Mouse (Mus musculus): ENCODE data around the gene Gtpbp2. TPM values are rescaled to one million over a fixed set of nuclear protein-coding genes. Genes with fewer than 3 reads are reported as not detected.
A peak's percentile ranks its signal among the peaks of the same experiment; 100 is the strongest.

Gtpbp2 gene
- polyA plus RNA-seq, 1 experiment from 2014 or later: 31.1 TPM

- DNase-seq (ENCODE audit: low spot score): peak; percentile 89
- Histone ChIP-seq H3K27ac (ENCODE audit: low read depth, low read length) (no peak within 1 kb of the TSS), H3K9me3 (ENCODE audit: control insufficient read depth, low read length) (no peaks in the 10 kb centered on the region)
Observed at GRCm38 (mm10) chr17:46143578-46144423, 17.0 kb upstream of the Gtpbp2 start, which contains the start of gene Rsph9. TSS of gene Rsph9 (minus strand) at chr17:46144216.

DNA sequence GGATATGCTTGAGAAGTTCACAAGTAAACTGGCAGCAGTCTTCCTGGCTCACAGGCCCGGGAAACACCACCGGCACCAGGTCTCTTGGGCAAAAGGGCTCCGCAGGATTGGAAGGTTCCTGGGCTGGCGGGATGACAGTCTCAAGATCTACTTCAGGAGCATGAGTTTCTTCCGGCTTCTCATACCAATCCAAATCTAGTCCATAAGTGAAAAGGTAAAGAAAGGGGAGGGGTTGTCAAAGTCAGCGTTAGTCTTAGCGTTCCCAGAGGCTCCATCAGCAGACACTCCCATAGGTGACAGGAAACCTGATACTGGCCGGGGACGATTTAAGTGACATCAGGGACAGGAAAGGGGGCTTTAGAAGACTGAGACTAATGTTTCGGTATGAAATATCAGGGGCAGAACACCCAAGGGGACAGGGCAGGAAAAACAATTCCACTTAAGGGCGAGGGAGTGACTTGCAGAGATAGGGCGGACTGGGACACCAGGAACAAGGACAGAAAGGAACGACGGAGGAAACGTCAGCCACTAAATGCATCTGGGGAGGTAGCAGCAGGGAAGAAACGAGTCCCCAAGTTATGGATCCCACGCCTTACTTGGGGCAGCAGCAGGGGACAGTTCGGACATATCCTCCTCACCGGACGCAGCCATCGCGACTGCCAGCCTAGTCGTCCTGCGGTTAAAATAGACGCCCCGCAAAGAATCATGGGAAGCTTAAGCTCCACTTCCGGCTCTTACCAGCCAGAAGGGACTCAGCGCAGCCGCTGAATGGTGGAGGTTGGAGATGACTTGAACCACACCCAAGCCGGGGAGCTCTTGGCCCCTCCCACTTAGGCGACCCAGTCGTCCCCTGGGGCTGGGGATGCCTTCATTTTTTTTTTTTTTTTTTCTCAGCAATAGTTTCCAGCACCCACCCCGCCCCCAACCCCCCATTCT, 7.7 kb upstream of the Gtpbp2 start, which contains the start of gene Mad2l1bp:
TSS of gene Mad2l1bp (minus strand) at position 707 of the 936 bp plus-strand sequence.
- DNase-seq (ENCODE audit: low spot score): peak; percentile 83
- H3K9ac ChIP-seq (ENCODE audit: low read depth, low read length): peak within 1 kb of the TSS; percentile 84
- H3K36me3 ChIP-seq (ENCODE audit: control insufficient read depth, insufficient read depth, low read length): peaks cover 8% of the 10 kb centered on the region
- ATAC-seq (replicated peaks; ENCODE audit: low FRiP score): peak; percentile 87
- peak within 1 kb of the TSS; percentile 77 for H3K27ac ChIP-seq (ENCODE audit: low read depth, low read length)
- 4% methylated on average over 33 of the region's 33 CpGs for WGBS
- peaks cover 19% of the 10 kb centered on the region for H3K4me1 ChIP-seq (replicated peaks; ENCODE audit: control insufficient read depth, insufficient read depth, low read length)
- H3K27me3 ChIP-seq (replicated peaks; ENCODE audit: control insufficient read depth, insufficient read depth, low read length): no peaks in the 10 kb centered on the region
- H3K4me3 ChIP-seq (ENCODE audit: low read depth, low read length): peak within 1 kb of the TSS; percentile 78
- H3K9me3 ChIP-seq (ENCODE audit: control insufficient read depth, low read length): no peaks in the 10 kb centered on the region
- peak within 1 kb of the TSS; percentile 85 for H3K4me2 ChIP-seq

More at GRCm38 (mm10) chr17:46143578-46144423, 17.0 kb upstream of the Gtpbp2 start, which contains the start of gene Rsph9:
- H3K27me3 ChIP-seq (replicated peaks; ENCODE audit: control insufficient read depth, insufficient read depth, low read length): no peaks in the 10 kb centered on the region
- peak within 1 kb of the TSS; percentile 83 for H3K4me2 ChIP-seq
- peak within 1 kb of the TSS; percentile 46 for H3K4me3 ChIP-seq (ENCODE audit: low read depth, low read length)
- WGBS: 8% methylated on average over 37 of the region's 37 CpGs
- ATAC-seq (replicated peaks; ENCODE audit: low FRiP score): peak; percentile 92
- H3K36me3 ChIP-seq (ENCODE audit: control insufficient read depth, insufficient read depth, low read length): peaks cover 9% of the 10 kb centered on the region
- peak within 1 kb of the TSS; percentile 11 for H3K9ac ChIP-seq (ENCODE audit: low read depth, low read length)
- H3K4me1 ChIP-seq (replicated peaks; ENCODE audit: control insufficient read depth, insufficient read depth, low read length): peaks cover 8% of the 10 kb centered on the region

DNA sequence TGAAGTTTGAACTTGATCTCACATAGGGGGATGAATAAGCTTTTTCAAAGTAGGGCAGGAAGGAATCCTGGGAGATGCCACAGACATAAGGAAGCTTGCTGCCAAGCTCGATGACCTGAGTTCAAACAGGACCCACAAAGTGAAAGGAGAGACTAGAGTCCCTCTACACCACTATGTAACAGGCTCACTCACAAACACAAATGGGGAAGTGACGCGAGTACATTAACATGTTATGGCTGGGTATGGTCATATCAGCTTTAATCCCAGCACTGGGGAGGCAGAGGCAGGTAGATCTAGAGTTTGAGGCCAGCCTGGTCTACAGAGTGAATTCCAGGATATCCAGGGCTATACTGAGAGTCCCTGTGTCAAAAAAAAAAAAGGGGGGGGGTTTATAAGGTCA, 6.5 kb upstream of the Gtpbp2 start:
- WGBS: 95% methylated on average over 3 of the region's 3 CpGs
- Histone ChIP-seq H3K9me3 (ENCODE audit: control insufficient read depth, low read length) (no peaks in the 10 kb centered on the region), H3K27me3 (replicated peaks; ENCODE audit: control insufficient read depth, insufficient read depth, low read length) (no peaks in the 10 kb centered on the region), H3K4me2 (no peak overlapping the region; the same call in 1 of the 2 replicates), H3K4me1 (replicated peaks; ENCODE audit: control insufficient read depth, insufficient read depth, low read length) (peaks cover 24% of the 10 kb centered on the region), H3K36me3 (ENCODE audit: control insufficient read depth, insufficient read depth, low read length) (peaks cover 3% of the 10 kb centered on the region; the same call in 1 of the 2 replicates), H3K27ac (ENCODE audit: low read depth, low read length) (0 out of 2 replicates have a peak overlapping the region, but pooled peaks have one; percentile 25), H3K9ac (ENCODE audit: low read depth, low read length) (no peak overlapping the region), H3K4me3 (ENCODE audit: low read depth, low read length) (no peak overlapping the region)
- DNase-seq (ENCODE audit: low spot score): no peak
- ATAC-seq (replicated peaks; ENCODE audit: low FRiP score): no peak

GRCm38 (mm10) chr17:46156680-46157079, 4.2 kb upstream of the Gtpbp2 start:
- Histone ChIP-seq H3K27ac (ENCODE audit: low read depth, low read length) (peak overlapping the region; percentile 74), H3K4me2 (0 out of 2 replicates have a peak overlapping the region, but pooled peaks have one; percentile 12), H3K36me3 (ENCODE audit: control insufficient read depth, insufficient read depth, low read length) (no peaks in the 10 kb centered on the region), H3K4me3 (ENCODE audit: low read depth, low read length) (no peak overlapping the region), H3K9ac (ENCODE audit: low read depth, low read length) (no peak overlapping the region), H3K27me3 (replicated peaks; ENCODE audit: control insufficient read depth, insufficient read depth, low read length) (no peaks in the 10 kb centered on the region), H3K9me3 (ENCODE audit: control insufficient read depth, low read length) (no peaks in the 10 kb centered on the region), H3K4me1 (replicated peaks; ENCODE audit: control insufficient read depth, insufficient read depth, low read length) (peaks cover 28% of the 10 kb centered on the region)
- no peak for DNase-seq (ENCODE audit: low spot score)
- peak; percentile 45 for ATAC-seq (replicated peaks; ENCODE audit: low FRiP score)
- WGBS: 73% methylated on average over 5 of the region's 5 CpGs

DNA sequence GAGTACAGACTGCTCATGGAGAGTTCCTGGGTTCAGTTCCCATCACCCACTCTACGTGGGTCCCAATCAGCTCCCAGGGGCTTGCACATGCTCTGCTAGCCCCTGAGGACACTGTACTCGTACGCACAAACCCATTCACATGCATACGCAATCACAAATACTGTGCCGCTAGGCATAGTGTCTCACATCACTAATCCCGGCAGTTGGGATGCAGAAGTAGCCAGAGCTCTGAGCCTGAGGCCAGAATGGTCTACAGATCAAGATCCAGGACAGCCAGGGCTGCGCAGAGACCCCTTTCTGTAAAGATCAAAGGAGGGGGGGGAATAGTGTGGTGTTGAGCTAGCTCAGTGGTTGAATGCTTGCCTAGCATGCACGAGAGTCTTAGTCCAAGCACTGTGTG, 3.7 kb upstream of the Gtpbp2 start:
- no peaks in the 10 kb centered on the region for H3K27me3 ChIP-seq (replicated peaks; ENCODE audit: control insufficient read depth, insufficient read depth, low read length)
- ATAC-seq (replicated peaks; ENCODE audit: low FRiP score) (no peak), DNase-seq (ENCODE audit: low spot score) (no peak)
- WGBS: 88% methylated on average over 8 of the region's 8 CpGs
- peak overlapping the region; percentile 74 for H3K27ac ChIP-seq (ENCODE audit: low read depth, low read length)
- 0 out of 2 replicates have a peak overlapping the region, but pooled peaks have one; percentile 12 for H3K4me2 ChIP-seq
- 0 out of 2 replicates have a peak overlapping the region, but pooled peaks have one; percentile 25 for H3K9ac ChIP-seq (ENCODE audit: low read depth, low read length)
- H3K36me3 ChIP-seq (ENCODE audit: control insufficient read depth, insufficient read depth, low read length): no peaks in the 10 kb centered on the region
- peaks cover 31% of the 10 kb centered on the region for H3K4me1 ChIP-seq (replicated peaks; ENCODE audit: control insufficient read depth, insufficient read depth, low read length)
- H3K9me3 ChIP-seq (ENCODE audit: control insufficient read depth, low read length): no peaks in the 10 kb centered on the region
- H3K4me3 ChIP-seq (ENCODE audit: low read depth, low read length): no peak overlapping the region

DNA sequence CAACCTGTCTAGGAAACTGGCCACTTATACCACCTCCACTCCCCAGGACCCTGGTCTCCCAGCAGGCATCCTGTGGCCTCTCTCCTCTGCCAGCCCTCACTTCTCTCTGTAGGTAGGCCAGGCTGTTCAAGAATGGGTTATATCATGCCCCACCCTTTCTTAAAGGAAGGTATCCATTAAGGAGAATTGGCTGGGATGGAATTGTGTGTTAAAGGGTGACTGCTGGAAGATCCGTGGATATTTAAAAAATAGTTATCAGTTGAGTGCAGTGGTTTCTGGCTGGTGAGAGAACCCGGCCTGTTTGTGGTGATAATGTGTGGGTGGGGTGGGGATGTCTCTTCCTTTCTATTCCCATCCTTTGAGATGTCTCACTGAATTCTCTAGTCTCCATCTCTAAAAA, 1.6 kb upstream of the Gtpbp2 start:
- peak overlapping the region; percentile 86 for H3K4me3 ChIP-seq (ENCODE audit: low read depth, low read length)
- ATAC-seq (replicated peaks; ENCODE audit: low FRiP score): peak; percentile 52
- H3K9ac ChIP-seq (ENCODE audit: low read depth, low read length): peak overlapping the region; percentile 79
- H3K4me2 ChIP-seq: peak overlapping the region; percentile 88
- WGBS: 27% methylated on average over 2 of the region's 2 CpGs
- H3K27ac ChIP-seq (ENCODE audit: low read depth, low read length): peak overlapping the region; percentile 96
- H3K4me1 ChIP-seq (replicated peaks; ENCODE audit: control insufficient read depth, insufficient read depth, low read length): peaks cover 36% of the 10 kb centered on the region
- no peaks in the 10 kb centered on the region for H3K27me3 ChIP-seq (replicated peaks; ENCODE audit: control insufficient read depth, insufficient read depth, low read length)
- DNase-seq (ENCODE audit: low spot score): no peak
- no peaks in the 10 kb centered on the region for H3K9me3 ChIP-seq (ENCODE audit: control insufficient read depth, low read length)
- 0 out of 2 replicates have a peak, but pooled peaks cover 5% of the 10 kb centered on the region for H3K36me3 ChIP-seq (ENCODE audit: control insufficient read depth, insufficient read depth, low read length)

DNA sequence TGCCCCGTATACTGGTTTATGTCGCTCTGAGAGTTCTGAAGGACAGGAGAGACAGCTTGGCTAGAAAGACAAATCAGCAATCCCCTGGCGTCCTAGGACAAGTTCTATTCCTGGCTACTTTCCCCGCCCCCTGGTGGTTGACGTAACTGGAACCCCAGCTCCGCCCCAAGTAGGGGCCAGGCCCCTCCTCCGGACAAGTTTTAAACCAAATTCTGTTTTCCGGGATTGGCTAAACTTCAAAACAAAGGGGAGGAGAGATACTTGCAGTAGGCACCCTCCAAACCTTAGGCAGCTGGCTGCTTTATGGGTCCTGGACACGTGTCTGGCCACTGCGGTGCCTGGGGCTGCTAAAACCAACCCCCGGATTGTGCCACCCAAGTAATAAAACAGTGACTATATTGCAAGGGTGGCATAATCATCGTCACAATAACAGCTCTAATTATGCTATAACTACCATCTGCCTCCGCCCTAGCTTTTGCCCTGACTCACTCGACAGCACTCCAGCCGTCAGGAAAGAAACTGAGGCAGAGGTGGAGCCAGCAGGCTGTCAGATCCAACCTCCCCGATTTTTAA, 656 bp upstream of the Gtpbp2 start:
- H3K4me3 ChIP-seq (ENCODE audit: low read depth, low read length): peak overlapping the region; percentile 86
- WGBS: under 1% methylated on average over 16 of the region's 16 CpGs
- H3K9me3 ChIP-seq (ENCODE audit: control insufficient read depth, low read length): no peaks in the 10 kb centered on the region
- H3K27me3 ChIP-seq (replicated peaks; ENCODE audit: control insufficient read depth, insufficient read depth, low read length): no peaks in the 10 kb centered on the region
- peak overlapping the region; percentile 79 for H3K9ac ChIP-seq (ENCODE audit: low read depth, low read length)
- peak; percentile 69 for ATAC-seq (replicated peaks; ENCODE audit: low FRiP score)
- H3K27ac ChIP-seq (ENCODE audit: low read depth, low read length): peak overlapping the region; percentile 96
- peak; percentile 89 for DNase-seq (ENCODE audit: low spot score)
- peak overlapping the region; percentile 88 for H3K4me2 ChIP-seq
- H3K36me3 ChIP-seq (ENCODE audit: control insufficient read depth, insufficient read depth, low read length): peaks cover 13% of the 10 kb centered on the region; the same call in 1 of the 2 replicates
- H3K4me1 ChIP-seq (replicated peaks; ENCODE audit: control insufficient read depth, insufficient read depth, low read length): peaks cover 36% of the 10 kb centered on the region

GRCm38 (mm10) chr17:46161179-46161578, 347 bp downstream of the Gtpbp2 start:
- H3K9ac ChIP-seq (ENCODE audit: low read depth, low read length): peak overlapping the region; percentile 84
- ATAC-seq (replicated peaks; ENCODE audit: low FRiP score) (no peak), DNase-seq (ENCODE audit: low spot score) (no peak)
- peaks cover 22% of the 10 kb centered on the region; the same call in 1 of the 2 replicates for H3K36me3 ChIP-seq (ENCODE audit: control insufficient read depth, insufficient read depth, low read length)
- H3K27me3 ChIP-seq (replicated peaks; ENCODE audit: control insufficient read depth, insufficient read depth, low read length): no peaks in the 10 kb centered on the region
- peak overlapping the region; percentile 88 for H3K4me2 ChIP-seq
- WGBS: 0% methylated on average over 19 of the region's 19 CpGs
- peak overlapping the region; percentile 86 for H3K4me3 ChIP-seq (ENCODE audit: low read depth, low read length)
- no peaks in the 10 kb centered on the region for H3K9me3 ChIP-seq (ENCODE audit: control insufficient read depth, low read length)
- H3K27ac ChIP-seq (ENCODE audit: low read depth, low read length): peak overlapping the region; percentile 83
- peaks cover 34% of the 10 kb centered on the region for H3K4me1 ChIP-seq (replicated peaks; ENCODE audit: control insufficient read depth, insufficient read depth, low read length)
